Mouse (Mus musculus): ENCODE results near the gene Eif5.

GRCm38 (mm10) chr12:111565363-111565762 is 27.5 kb downstream of the Eif5 start:
- TF ChIP-seq CTCF (IDR thresholded peaks at IDR 0.05; ENCODE audit: extremely low read depth, insufficient read length, insufficient replicate concordance, low read depth, low read length) (no peak), POLR2A (IDR thresholded peaks at IDR 0.05; ENCODE audit: low read depth, low read length) (no peak)
